Comparison of ENCODE assay signal across 8 mouse cellular contexts in genomic region chr7:36695276-36695675, GRCm38 (mm10). TPM values are rescaled to one million over a fixed set of nuclear protein-coding genes. Genes with fewer than 3 reads are reported as not detected.
DNase-seq lines count a peak whose midpoint lies in the region; ATAC-seq lines count a peak whose summit lies in the region.

No protein-coding gene starts in this region.

- under 1% methylated on average over 25 of the region's 25 CpGs for WGBS in lung, embryonic 16.5 days
- WGBS in limb, embryonic 13.5 days: under 1% methylated on average over 25 of the region's 25 CpGs
- WGBS in stomach, embryonic 14.5 days: 3% methylated on average over 25 of the region's 25 CpGs

- no peak for ATAC-seq in cerebellum, adult (ENCODE audit: insufficient number of reproducible peaks, low FRiP score, low TSS enrichment)
- no peak for ATAC-seq in lung, embryonic 16.5 days (ENCODE audit: low read depth)
- no peak for ATAC-seq in limb, embryonic 13.5 days (ENCODE audit: low FRiP score, low read depth)
- no peak for ATAC-seq in stomach, embryonic 14.5 days (ENCODE audit: insufficient number of reproducible peaks, insufficient read depth, low FRiP score, low read depth)

- H3K27me3 ChIP-seq in lung, embryonic 16.5 days (ENCODE audit: control insufficient read depth, insufficient read depth, low read depth, low read length): peaks cover 23% of the 10 kb centered on the region
- H3K27me3 ChIP-seq in limb, embryonic 13.5 days: peaks cover 56% of the 10 kb centered on the region
- H3K27me3 ChIP-seq in stomach, embryonic 14.5 days (ENCODE audit: control insufficient read depth, insufficient read depth, low read length): peaks cover 8% of the 10 kb centered on the region; the same call in 1 of the 2 replicates

- H3K36me3 ChIP-seq in lung, embryonic 16.5 days (ENCODE audit: control insufficient read depth, insufficient read depth, low read length): no peaks in the 10 kb centered on the region
- H3K36me3 ChIP-seq in limb, embryonic 13.5 days: no peaks in the 10 kb centered on the region
- H3K36me3 ChIP-seq in stomach, embryonic 14.5 days (ENCODE audit: control insufficient read depth, insufficient read depth, low read length): no peaks in the 10 kb centered on the region

- H3K9me3 ChIP-seq in lung, embryonic 16.5 days (ENCODE audit: control insufficient read depth, low read length): no peaks in the 10 kb centered on the region
- no peaks in the 10 kb centered on the region for H3K9me3 ChIP-seq in limb, embryonic 13.5 days
- no peaks in the 10 kb centered on the region for H3K9me3 ChIP-seq in stomach, embryonic 14.5 days (ENCODE audit: control insufficient read depth, low read depth, low read length)

- peak overlapping the region; percentile 80 for H3K4me2 ChIP-seq in lung, embryonic 16.5 days (ENCODE audit: low read depth, low read length)
- H3K4me2 ChIP-seq in limb, embryonic 13.5 days (replicated peaks): peak overlapping the region; percentile 99
- H3K4me2 ChIP-seq in stomach, embryonic 14.5 days (replicated peaks; ENCODE audit: low read depth, low read length): peak overlapping the region; percentile 83

- peak overlapping the region; percentile 88 for H3K9ac ChIP-seq in lung, embryonic 16.5 days (ENCODE audit: low read length)
- H3K9ac ChIP-seq in limb, embryonic 13.5 days: peak overlapping the region; percentile 82
- H3K9ac ChIP-seq in stomach, embryonic 14.5 days (replicated peaks; ENCODE audit: low read depth, low read length): peak overlapping the region; percentile 60

- peak overlapping the region; percentile 83 for H3K4me3 ChIP-seq in lung, embryonic 16.5 days (ENCODE audit: low read length)
- H3K4me3 ChIP-seq in limb, embryonic 13.5 days: peak overlapping the region; percentile 77
- peak overlapping the region; percentile 68 for H3K4me3 ChIP-seq in stomach, embryonic 14.5 days (ENCODE audit: low read depth, low read length)

- peak; percentile 20 for DNase-seq in cerebellum, adult 11 months
- no peak for DNase-seq in lung, postnatal 36 days
- DNase-seq in urinary bladder, postnatal 25 days (ENCODE audit: low spot score): no peak
- DNase-seq in adrenal gland, adult 2 months: no peak

- no peak overlapping the region for H3K27ac ChIP-seq in lung, embryonic 16.5 days (ENCODE audit: low read length)
- no peak overlapping the region; the same call in 1 of the 2 replicates for H3K27ac ChIP-seq in limb, embryonic 13.5 days
- H3K27ac ChIP-seq in stomach, embryonic 14.5 days (ENCODE audit: low read length): no peak overlapping the region; the same call in 1 of the 2 replicates

- H3K4me1 ChIP-seq in lung, embryonic 16.5 days (replicated peaks; ENCODE audit: control insufficient read depth, insufficient read depth, low read length): peaks cover 34% of the 10 kb centered on the region
- H3K4me1 ChIP-seq in limb, embryonic 13.5 days: peaks cover 51% of the 10 kb centered on the region
- H3K4me1 ChIP-seq in stomach, embryonic 14.5 days (ENCODE audit: control insufficient read depth, insufficient read depth, low read length): peaks cover 26% of the 10 kb centered on the region; the same call in 1 of the 2 replicates

RNA-seq across cellular contexts. Expression of gene Tshz3, which starts 2.6 kb away (rescaled TPM):
- polyA plus RNA-seq in lung, embryonic 16.5 days (2015; fragmentation: Nextera tagmentation; extraction: Ambion mirVana): 11.5 and 12.1 TPM in 2 replicates
- polyA plus RNA-seq in limb, embryonic 13.5 days (2015; fragmentation: Nextera tagmentation; extraction: Ambion mirVana): 10.9 and 11.0 TPM in 2 replicates
- 21.6 and 23.3 TPM in 2 replicates for polyA plus RNA-seq in stomach, embryonic 14.5 days (2014; fragmentation: Nextera tagmentation; extraction: Ambion mirVana)
- 1 to 10 TPM; 4.2 to 4.7 TPM for total RNA-seq in adrenal gland, adult 2 months (2021)
- 1.9 and 2.8 TPM in 2 replicates for polyA plus RNA-seq in adrenal gland, adult 2 months (2012; rRNA removed)
